In genomic region chr9:96859027-96859426, GRCm38 (mm10) we compare ENCODE assay signal across 19 mouse cellular contexts.
"Had no signal": no experiment of that assay in that cellular context is flagged by ENCODE, and none has a peak within 500 bp of the region (broad histone marks: within the 10 kb centered on the region; RNA-seq: fewer than 3 reads in every experiment).

No protein-coding gene starts in this region.

- H3K4me3 ChIP-seq: layer of hippocampus, adult 2 months; liver, embryonic 13.5 days; midbrain, embryonic 13.5 days; myocyte; neural tube, embryonic 13.5 days had no signal

- H3K4me1 ChIP-seq: liver, embryonic 13.5 days had no signal

- H3K9me3 ChIP-seq: liver, embryonic 13.5 days; midbrain, embryonic 13.5 days; neural tube, embryonic 13.5 days had no signal

- DNase-seq: kidney, postnatal 25 days; layer of hippocampus, adult 9-11 months; liver, embryonic 13.5 days; lung, adult 2 months; lung, postnatal 14 days; lung, postnatal 4 days; right cerebral cortex, adult 18-20 months; right cerebral cortex, postnatal 14 days; right cerebral cortex, postnatal 4 days; thymus, adult 2 months; thymus, postnatal 14 days; thymus, postnatal 4 days had no signal

- H3K9ac ChIP-seq: liver, embryonic 13.5 days; midbrain, embryonic 13.5 days; neural tube, embryonic 13.5 days had no signal

- ATAC-seq: midbrain, embryonic 13.5 days; midbrain, embryonic 16.5 days had no signal

- H3K36me3 ChIP-seq: liver, embryonic 13.5 days; midbrain, embryonic 13.5 days; neural tube, embryonic 13.5 days had no signal

- H3K27me3 ChIP-seq: liver, embryonic 13.5 days; midbrain, embryonic 13.5 days; neural tube, embryonic 13.5 days had no signal

- H3K27ac ChIP-seq: kidney, postnatal 0 days; layer of hippocampus, adult 2 months; liver, embryonic 13.5 days; neural tube, embryonic 13.5 days; stomach, postnatal 0 days had no signal

- H3K4me2 ChIP-seq: liver, embryonic 13.5 days; midbrain, embryonic 13.5 days; neural tube, embryonic 13.5 days had no signal
